Mouse (Mus musculus) intestine, embryonic 14.5 days (tissue): ENCODE results near the gene Sod1. TPM values are rescaled to one million over a fixed set of nuclear protein-coding genes. Genes with fewer than 3 reads are reported as not detected.

Source experiments
- ATAC-seq: fragments of 200-750 bp; cut with Nextera tagmentation; replicated peaks from 2 replicates; pipeline ENCODE4 v1.8.0; 2017; ENCODE audit warnings: low read depth, moderate number of reproducible peaks, moderate TSS enrichment, moderate library complexity; ENCODE audit not compliant: low FRiP score, low TSS enrichment
- DNase-seq: peaks from one replicate; pipeline ENCODE4 v3.0.0-alpha.2; 2018; ENCODE audit warnings: low spot score
- H3K27ac ChIP-seq: fragments of 300-500 bp; sonication (generic); 2 replicates; pipeline ENCODE4 v1.5.1; 2014; ENCODE audit warnings: low read depth, mild to moderate bottlenecking, control low read depth
- H3K27me3 ChIP-seq: fragments of 300-500 bp; sonication (generic); replicated peaks from 2 replicates; pipeline ENCODE4 v1.6.1; 2014; ENCODE audit warnings: low read length, control low read depth; ENCODE audit not compliant: control insufficient read depth, insufficient read depth
- H3K36me3 ChIP-seq: fragments of 300-500 bp; sonication (generic); 2 replicates; pipeline ENCODE4 v1.6.1; 2014; ENCODE audit warnings: low read length, control low read depth; ENCODE audit not compliant: control insufficient read depth, insufficient read depth
- H3K4me1 ChIP-seq: fragments of 300-500 bp; sonication (generic); replicated peaks from 2 replicates; pipeline ENCODE4 v1.6.1; 2014; ENCODE audit warnings: low read length, control low read depth, mixed read lengths; ENCODE audit not compliant: control insufficient read depth, insufficient read depth
- H3K4me2 ChIP-seq: fragments of 300-500 bp; sonication (generic); 2 replicates; pipeline ENCODE4 v1.6.1; 2014; ENCODE audit warnings: low read length
- H3K4me3 ChIP-seq: fragments of 300-500 bp; sonication (generic); 2 replicates; pipeline ENCODE4 v1.5.1; 2014; ENCODE audit warnings: low read depth, low read length, control low read depth, mixed read lengths
- H3K9ac ChIP-seq: fragments of 300-500 bp; sonication (generic); 2 replicates; pipeline ENCODE4 v1.6.1; 2014; ENCODE audit warnings: mild to moderate bottlenecking, low read length
- H3K9me3 ChIP-seq: fragments of 300-500 bp; sonication (generic); 2 replicates; pipeline ENCODE4 v1.6.1; 2016; ENCODE audit warnings: low read length, control low read depth; ENCODE audit not compliant: control insufficient read depth
- WGBS: fragments of 180-500 bp; shearing (Covaris S2); extraction: QIAGEN DNeasy Blood & Tissue Kit; methylation state at CpG from one replicate; pipeline ENCODE4 v1.1.7; 2014; 5-methylcytosine and 5-hydroxymethylcytosine counted together
- polyA plus RNA-seq: library from polyadenylated mRNA; unstranded; fragments of >200 nt; fragmentation: Nextera tagmentation; extraction: Ambion mirVana; gene quantifications from 2 replicates; pipeline ENCODE4 v1.2.1, GENCODE M21; 2014

Gene Sod1
- polyA plus RNA-seq, 1 experiment from 2014 or later, result 1,355 TPM

DNA sequence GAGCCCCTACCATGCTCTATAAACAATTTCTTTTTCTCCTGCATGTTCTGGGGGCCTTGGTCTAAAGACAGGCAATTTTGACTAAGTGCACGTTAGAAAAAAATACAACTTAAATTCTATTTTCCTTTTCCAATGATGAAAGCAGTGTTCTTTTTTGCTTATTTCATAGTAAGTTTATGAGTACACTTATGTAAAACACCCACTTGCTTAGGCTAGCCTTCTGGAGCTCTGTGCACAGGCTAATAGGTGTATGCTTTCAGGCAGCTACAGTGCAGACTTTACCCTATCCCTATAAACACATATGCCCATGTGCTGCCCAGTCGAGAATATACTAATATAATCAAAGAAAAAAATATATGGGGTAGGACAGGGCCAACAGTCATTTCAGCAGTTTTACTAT lies 32.0 kb downstream of the Sod1 start:
- no peaks in the 10 kb centered on the region for H3K27me3 ChIP-seq
- DNase-seq (no peak), ATAC-seq (no peak)
- WGBS, result 89% methylated on average over 2 of the region's 2 CpGs
- H3K4me3 ChIP-seq, result no peak overlapping the region
- H3K9me3 ChIP-seq, result no peaks in the 10 kb centered on the region
- H3K27ac ChIP-seq, result no peak overlapping the region
- no peak overlapping the region for H3K4me2 ChIP-seq
- no peaks in the 10 kb centered on the region for H3K4me1 ChIP-seq
- no peak overlapping the region for H3K9ac ChIP-seq
- peaks cover 91% of the 10 kb centered on the region for H3K36me3 ChIP-seq

DNA sequence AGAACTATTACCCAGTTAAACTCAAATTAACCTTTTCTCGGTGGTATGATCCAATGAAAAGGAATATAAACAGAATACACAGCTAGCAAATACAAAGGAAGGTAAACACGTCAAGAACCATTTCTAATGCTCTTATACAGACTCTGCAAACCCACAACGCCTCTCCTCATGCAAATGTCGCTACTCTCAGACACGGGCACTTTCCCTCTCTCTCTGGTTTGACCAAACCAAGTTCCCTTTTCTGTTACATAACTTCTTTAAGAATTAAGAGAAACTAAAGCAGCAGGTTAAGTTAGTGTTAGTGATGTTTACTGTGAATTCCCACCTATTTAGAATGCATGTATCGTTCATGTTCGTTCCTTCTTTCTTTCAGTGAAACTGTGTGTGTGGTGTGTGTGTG lies 38.4 kb downstream of the Sod1 start:
- 89% methylated on average over 7 of the region's 7 CpGs for WGBS
- no peak overlapping the region for H3K9ac ChIP-seq
- H3K27ac ChIP-seq, result no peak overlapping the region
- peaks cover 80% of the 10 kb centered on the region for H3K36me3 ChIP-seq
- DNase-seq (no peak), ATAC-seq (no peak)
- no peaks in the 10 kb centered on the region for H3K27me3 ChIP-seq
- H3K4me1 ChIP-seq, result no peaks in the 10 kb centered on the region
- H3K4me3 ChIP-seq, result no peak overlapping the region
- H3K9me3 ChIP-seq, result no peaks in the 10 kb centered on the region
- H3K4me2 ChIP-seq, result no peak overlapping the region

DNA sequence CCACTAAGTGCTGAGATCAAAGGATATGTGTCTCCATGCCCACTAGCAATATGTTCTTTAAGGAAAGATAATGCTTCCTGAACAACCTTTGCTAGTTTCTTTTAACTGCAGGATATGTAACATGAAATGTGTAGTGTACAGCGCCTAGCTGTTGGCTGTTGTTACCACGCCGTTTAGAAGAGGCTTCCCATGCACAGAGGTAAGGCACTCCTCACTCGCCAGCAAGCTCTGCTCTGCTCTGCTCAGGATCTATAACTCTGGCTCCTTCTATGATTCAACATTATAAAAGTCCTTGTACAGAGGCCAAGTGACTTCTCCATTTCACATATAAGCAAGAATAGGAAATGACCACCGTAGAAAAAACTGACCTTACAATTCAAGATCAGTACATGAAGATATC lies 39.1 kb downstream of the Sod1 start:
- H3K4me2 ChIP-seq, result no peak overlapping the region
- peaks cover 73% of the 10 kb centered on the region for H3K36me3 ChIP-seq
- no peaks in the 10 kb centered on the region for H3K9me3 ChIP-seq
- H3K27ac ChIP-seq, result no peak overlapping the region
- H3K9ac ChIP-seq, result no peak overlapping the region
- H3K4me1 ChIP-seq, result no peaks in the 10 kb centered on the region
- ATAC-seq (no peak), DNase-seq (no peak)
- WGBS, result 91% methylated on average over 5 of the region's 5 CpGs
- no peak overlapping the region for H3K4me3 ChIP-seq
- H3K27me3 ChIP-seq, result no peaks in the 10 kb centered on the region

DNA sequence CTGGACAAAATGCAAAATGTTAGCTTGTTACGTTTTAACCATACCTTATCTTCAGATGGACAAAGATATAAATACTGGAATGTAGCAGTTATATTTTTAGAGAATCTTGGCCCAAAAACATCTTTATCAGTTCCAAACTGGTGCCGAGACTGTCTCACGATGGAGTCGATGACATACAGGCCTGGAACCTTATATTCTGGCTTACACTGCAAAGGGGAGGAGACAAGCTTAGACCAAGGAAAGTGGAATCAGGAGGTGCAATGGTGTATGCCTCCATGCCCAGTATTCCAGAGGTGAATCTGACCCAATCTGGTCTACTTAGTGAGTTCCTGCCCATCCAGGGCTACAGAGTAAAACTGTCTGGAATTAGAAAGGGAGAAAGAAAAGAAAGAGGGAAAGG lies 39.5 kb downstream of the Sod1 start:
- DNase-seq, result no peak
- H3K27me3 ChIP-seq, result no peaks in the 10 kb centered on the region
- H3K27ac ChIP-seq, result no peak overlapping the region
- H3K9me3 ChIP-seq, result no peaks in the 10 kb centered on the region
- no peaks in the 10 kb centered on the region for H3K4me1 ChIP-seq
- WGBS, result 85% methylated on average over 4 of the region's 4 CpGs
- no peak overlapping the region for H3K4me2 ChIP-seq
- H3K36me3 ChIP-seq, result peaks cover 69% of the 10 kb centered on the region
- H3K9ac ChIP-seq, result no peak overlapping the region
- H3K4me3 ChIP-seq, result no peak overlapping the region
- no peak for ATAC-seq

DNA sequence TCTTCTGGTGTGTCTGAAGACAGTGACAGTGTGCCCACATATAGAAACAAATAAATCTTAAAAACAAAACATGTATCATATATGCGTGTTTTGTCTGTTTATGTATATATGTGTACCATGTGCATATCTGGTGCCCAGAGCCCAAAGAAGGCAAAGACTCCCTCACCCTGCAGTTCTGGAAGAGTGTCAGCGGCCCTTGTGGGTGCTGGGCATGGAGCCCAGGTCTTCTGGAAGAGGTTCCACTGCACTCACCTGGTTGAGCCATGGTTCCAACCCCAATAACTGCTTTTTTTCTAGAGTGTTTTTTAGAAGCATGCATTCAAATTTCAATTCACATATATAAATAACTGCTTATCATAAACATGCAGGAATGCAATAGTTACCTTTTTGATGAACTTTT lies 41.2 kb downstream of the Sod1 start:
- Histone ChIP-seq H3K4me1 (no peaks in the 10 kb centered on the region), H3K9me3 (no peaks in the 10 kb centered on the region), H3K27ac (no peak overlapping the region), H3K27me3 (no peaks in the 10 kb centered on the region), H3K4me3 (no peak overlapping the region), H3K36me3 (peaks cover 56% of the 10 kb centered on the region), H3K9ac (no peak overlapping the region), H3K4me2 (no peak overlapping the region)
- ATAC-seq (no peak), DNase-seq (no peak)
- 95% methylated on average over 2 of the region's 2 CpGs for WGBS

- 79% methylated on average over 5 of the region's 5 CpGs for WGBS
- Histone ChIP-seq H3K36me3 (peaks cover 34% of the 10 kb centered on the region), H3K4me2 (no peak overlapping the region), H3K4me3 (no peak overlapping the region), H3K27ac (no peak overlapping the region), H3K9me3 (no peaks in the 10 kb centered on the region), H3K9ac (no peak overlapping the region), H3K27me3 (no peaks in the 10 kb centered on the region), H3K4me1 (no peaks in the 10 kb centered on the region)
- ATAC-seq, result no peak
- no peak for DNase-seq
Observed at GRCm38 (mm10) chr16:90264021-90264420, 43.5 kb downstream of the Sod1 start.

GRCm38 (mm10) chr16:90265106-90265505 lies 44.6 kb downstream of the Sod1 start:
- Histone ChIP-seq H3K4me1 (no peaks in the 10 kb centered on the region), H3K9ac (no peak overlapping the region), H3K9me3 (no peaks in the 10 kb centered on the region), H3K27me3 (no peaks in the 10 kb centered on the region), H3K4me2 (no peak overlapping the region), H3K4me3 (no peak overlapping the region), H3K36me3 (peaks cover 23% of the 10 kb centered on the region), H3K27ac (no peak overlapping the region)
- ATAC-seq (no peak), DNase-seq (no peak)
- 68% methylated on average over 1 of the region's 1 CpGs for WGBS

- peaks cover 9% of the 10 kb centered on the region; the same call in 1 of the 2 replicates for H3K36me3 ChIP-seq
- WGBS, result 26% methylated on average over 1 of the region's 1 CpGs
- H3K9me3 ChIP-seq, result no peaks in the 10 kb centered on the region
- DNase-seq (no peak), ATAC-seq (no peak)
- no peaks in the 10 kb centered on the region for H3K4me1 ChIP-seq
- H3K27me3 ChIP-seq, result no peaks in the 10 kb centered on the region
- H3K27ac ChIP-seq, result no peak overlapping the region
- H3K4me2 ChIP-seq, result no peak overlapping the region
- no peak overlapping the region for H3K4me3 ChIP-seq
- no peak overlapping the region for H3K9ac ChIP-seq
Observed at GRCm38 (mm10) chr16:90266581-90266980, 46.0 kb downstream of the Sod1 start.

GRCm38 (mm10) chr16:90275521-90275920 lies 55.0 kb downstream of the Sod1 start:
- DNase-seq (no peak), ATAC-seq (no peak)
- Histone ChIP-seq H3K4me3 (no peak overlapping the region), H3K9me3 (no peaks in the 10 kb centered on the region), H3K4me2 (no peak overlapping the region), H3K27ac (no peak overlapping the region), H3K9ac (no peak overlapping the region), H3K36me3 (no peaks in the 10 kb centered on the region), H3K27me3 (no peaks in the 10 kb centered on the region), H3K4me1 (peaks cover 8% of the 10 kb centered on the region)
- 90% methylated on average over 6 of the region's 6 CpGs for WGBS
